Mouse (Mus musculus) heart, embryonic 12.5 days (tissue): ENCODE results near the gene Zfp131. TPM values are rescaled to one million over a fixed set of nuclear protein-coding genes. Genes with fewer than 3 reads are reported as not detected.

ENCODE experiments used
- ATAC-seq: fragments of 200-750 bp; cut with Nextera tagmentation; 2 replicates; pipeline ENCODE4 v1.8.0; 2017; ENCODE audit warnings: moderate TSS enrichment, moderate library complexity; ENCODE audit not compliant: insufficient number of reproducible peaks, low FRiP score
- H3K27ac ChIP-seq: fragments of 300-500 bp; sonication (generic); 2 replicates; pipeline ENCODE4 v1.5.1; 2016; ENCODE audit warnings: mild to moderate bottlenecking, moderate library complexity; ENCODE audit not compliant: poor library complexity, severe bottlenecking
- H3K27me3 ChIP-seq: fragments of 300-500 bp; sonication (generic); replicated peaks from 2 replicates; pipeline ENCODE4 v1.6.1; 2016; ENCODE audit warnings: mild to moderate bottlenecking, moderate library complexity
- H3K36me3 ChIP-seq: fragments of 300-500 bp; sonication (generic); 2 replicates; pipeline ENCODE4 v1.6.1; 2016; ENCODE audit warnings: mild to moderate bottlenecking, moderate library complexity
- H3K4me1 ChIP-seq: fragments of 300-500 bp; sonication (generic); replicated peaks from 2 replicates; pipeline ENCODE4 v1.6.1; 2016; ENCODE audit warnings: mild to moderate bottlenecking
- H3K4me2 ChIP-seq: fragments of 300-500 bp; sonication (generic); 2 replicates; pipeline ENCODE4 v1.6.1; 2016; ENCODE audit warnings: mild to moderate bottlenecking, moderate library complexity
- H3K4me3 ChIP-seq: fragments of 300-500 bp; sonication (generic); 2 replicates; pipeline ENCODE4 v1.5.1; 2016; ENCODE audit warnings: mild to moderate bottlenecking
- H3K9ac ChIP-seq: fragments of 300-500 bp; sonication (generic); 2 replicates; pipeline ENCODE4 v1.6.1; 2016; ENCODE audit warnings: mild to moderate bottlenecking, moderate library complexity
- H3K9me3 ChIP-seq: fragments of 300-500 bp; sonication (generic); replicated peaks from 2 replicates; pipeline ENCODE4 v1.6.1; 2016; ENCODE audit warnings: mild to moderate bottlenecking, moderate library complexity
- WGBS: fragments of 180-500 bp; shearing (Covaris S2); methylation state at CpG from one replicate; pipeline ENCODE4 v1.1.7; 2016; 5-methylcytosine and 5-hydroxymethylcytosine counted together
- polyA plus RNA-seq: library from polyadenylated mRNA; unstranded; fragments of >200 nt; fragmentation: Nextera tagmentation; extraction: Ambion mirVana; gene quantifications from 2 replicates; pipeline ENCODE4 v1.2.1, GENCODE M21; 2016

Gene Zfp131
- polyA plus RNA-seq, 1 experiment from 2014 or later = 27.6 TPM

GRCm38 (mm10) chr13:119723368-119723767 is 67.3 kb downstream of the Zfp131 start:
- Histone ChIP-seq H3K4me1 (peaks cover 5% of the 10 kb centered on the region; the same call in 1 of the 2 replicates), H3K36me3 (no peaks in the 10 kb centered on the region), H3K9ac (no peak overlapping the region), H3K27me3 (no peaks in the 10 kb centered on the region), H3K4me3 (no peak overlapping the region), H3K4me2 (no peak overlapping the region), H3K9me3 (no peaks in the 10 kb centered on the region), H3K27ac (no peak overlapping the region)
- WGBS = 68% methylated on average over 5 of the region's 5 CpGs
- ATAC-seq = no peak

- no peak overlapping the region for H3K4me3 ChIP-seq
- 75% methylated on average over 3 of the region's 3 CpGs for WGBS
- no peaks in the 10 kb centered on the region for H3K9me3 ChIP-seq
- no peaks in the 10 kb centered on the region for H3K27me3 ChIP-seq
- H3K27ac ChIP-seq = no peak overlapping the region
- H3K4me1 ChIP-seq = no peaks in the 10 kb centered on the region
- H3K36me3 ChIP-seq = no peaks in the 10 kb centered on the region
- ATAC-seq = no peak
- H3K9ac ChIP-seq = no peak overlapping the region
- H3K4me2 ChIP-seq = no peak overlapping the region
Measured at GRCm38 (mm10) chr13:119722447-119722846, 68.2 kb downstream of the Zfp131 start.

GRCm38 (mm10) chr13:119716105-119716504 is 74.6 kb downstream of the Zfp131 start:
- Histone ChIP-seq H3K4me3 (no peak overlapping the region), H3K36me3 (no peaks in the 10 kb centered on the region), H3K4me2 (no peak overlapping the region), H3K27me3 (no peaks in the 10 kb centered on the region), H3K9ac (no peak overlapping the region), H3K27ac (no peak overlapping the region), H3K4me1 (no peaks in the 10 kb centered on the region), H3K9me3 (no peaks in the 10 kb centered on the region)
- ATAC-seq = no peak
- WGBS = 73% methylated on average over 2 of the region's 2 CpGs

Other genes with a start within 250 kb of the Zfp131 start
- gene Ccl28, start 167.1 kb downstream of the Zfp131 start, polyA plus RNA-seq = 0.12 TPM in 1 of 2 replicates, not detected in the other
- gene Hmgcs1, start 100.5 kb downstream of the Zfp131 start, polyA plus RNA-seq = 108 and 111 TPM in 2 replicates
- 0.47 and 0.85 TPM in 2 replicates for gene Nim1k, start 35.0 kb downstream of the Zfp131 start, polyA plus RNA-seq
- not detected in 2 replicates for gene AF067063, start 39.3 kb upstream of the Zfp131 start, polyA plus RNA-seq
- gene D13Ertd608e, start 45.1 kb upstream of the Zfp131 start, polyA plus RNA-seq = not detected in 2 replicates
- gene Tcstv1, start 103.9 kb upstream of the Zfp131 start, polyA plus RNA-seq = not detected in 2 replicates
- gene Gm21761, start 138.4 kb upstream of the Zfp131 start, polyA plus RNA-seq = not detected in 2 replicates
- not detected in 2 replicates for gene B020031M17Rik, start 159.9 kb upstream of the Zfp131 start, polyA plus RNA-seq
- not detected in 2 replicates for gene Gm36079, start 236.1 kb upstream of the Zfp131 start, polyA plus RNA-seq